Comparison of ENCODE assay signal across 11 mouse cellular contexts in genomic region chr2:60076800-60077199, GRCm38 (mm10).
DNase-seq lines count a peak whose midpoint lies in the region; ATAC-seq lines count a peak whose summit lies in the region.
"Had no signal": no experiment of that assay in that cellular context is flagged by ENCODE, and none has a peak within 500 bp of the region (broad histone marks: within the 10 kb centered on the region; RNA-seq: fewer than 3 reads in every experiment).

No protein-coding gene starts in this region.

- peak overlapping the region; percentile 9; the same call in 1 of the 2 replicates for H3K27ac ChIP-seq in heart, embryonic 12.5 days (ENCODE audit: poor library complexity, severe bottlenecking)
- H3K27ac ChIP-seq in macrophage = peak overlapping the region; percentile 75
- no peak overlapping the region for H3K27ac ChIP-seq in limb, embryonic 10.5 days

- no peak overlapping the region for H3K4me2 ChIP-seq in heart, embryonic 12.5 days
- H3K4me2 ChIP-seq: limb, embryonic 12.5 days; neural tube, embryonic 15.5 days had no signal

- intact Hi-C loops in heart, postnatal 36 days (cut with DNase I) = loop anchor here (10.0 kb wide), 1 partner anchor 552 kb away; no protein-coding TSS in a partner anchor

- 63% methylated on average over 7 of the region's 7 CpGs for WGBS in heart, embryonic 12.5 days
- 1% methylated on average over 7 of the region's 7 CpGs for WGBS in macrophage (ENCODE audit: missing documents)
- 84% methylated on average over 7 of the region's 7 CpGs for WGBS in limb, embryonic 10.5 days

- no peaks in the 10 kb centered on the region for H3K27me3 ChIP-seq in heart, embryonic 12.5 days (replicated peaks)
- H3K27me3 ChIP-seq in limb, embryonic 10.5 days (ENCODE audit: low read depth, poor library complexity, severe bottlenecking) = no peaks in the 10 kb centered on the region
- H3K27me3 ChIP-seq: limb, embryonic 12.5 days; neural tube, embryonic 15.5 days had no signal

- DNase-seq in heart, postnatal 36 days = no peak
- peak; percentile 74 for DNase-seq in 3T3-L1 (ENCODE audit: low read depth, low spot score)
- DNase-seq in adipocyte (ENCODE audit: low spot score) = peak; percentile 81
- no peak for DNase-seq in urinary bladder, adult 18-20 months (ENCODE audit: low spot score in 2 of 2)
- no peak for DNase-seq in frontal cortex, postnatal 14 days (ENCODE audit: low spot score in 2 of 2)
- no peak for DNase-seq in limb, embryonic 10.5 days (ENCODE audit: low spot score)
- DNase-seq: kidney, postnatal 10 days had no signal

- H3K9ac ChIP-seq in heart, embryonic 12.5 days = no peak overlapping the region
- H3K9ac ChIP-seq: limb, embryonic 12.5 days; neural tube, embryonic 15.5 days had no signal

- H3K79me2 ChIP-seq in macrophage (ENCODE audit: inconsistent target) = peaks cover 78% of the 10 kb centered on the region

- H3K9me3 ChIP-seq in heart, embryonic 12.5 days (replicated peaks) = no peaks in the 10 kb centered on the region
- H3K9me3 ChIP-seq in limb, embryonic 10.5 days (replicated peaks) = no peaks in the 10 kb centered on the region
- H3K9me3 ChIP-seq: limb, embryonic 12.5 days; neural tube, embryonic 15.5 days had no signal

- H3K36me3 ChIP-seq in heart, embryonic 12.5 days = peaks cover 6% of the 10 kb centered on the region
- H3K36me3 ChIP-seq in macrophage (ENCODE audit: inconsistent target) = no peaks in the 10 kb centered on the region
- H3K36me3 ChIP-seq in limb, embryonic 10.5 days = peaks cover 22% of the 10 kb centered on the region
- H3K36me3 ChIP-seq: neural tube, embryonic 15.5 days had no signal

- ATAC-seq in heart, embryonic 12.5 days (ENCODE audit: insufficient number of reproducible peaks, low FRiP score) = no peak

- no peak overlapping the region for H3K4me3 ChIP-seq in heart, embryonic 12.5 days
- H3K4me3 ChIP-seq in macrophage (ENCODE audit: inconsistent target) = no peak overlapping the region; the same call in 1 of the 2 replicates
- no peak overlapping the region for H3K4me3 ChIP-seq in limb, embryonic 10.5 days
- H3K4me3 ChIP-seq: limb, embryonic 12.5 days; neural tube, embryonic 15.5 days had no signal

- peaks cover 17% of the 10 kb centered on the region for H3K4me1 ChIP-seq in heart, embryonic 12.5 days (replicated peaks)
- peaks cover 33% of the 10 kb centered on the region for H3K4me1 ChIP-seq in limb, embryonic 10.5 days

Comparison
In these comparisons a context has a peak if more than half of its experiments do, and no peak if none do; other contexts are left out.
1. DNase-seq: peak in 3T3-L1 (single experiment) and adipocyte (single experiment); none in heart, postnatal 36 days (0 of 2), urinary bladder, adult 18-20 months (0 of 2), frontal cortex, postnatal 14 days (0 of 2) and limb, embryonic 10.5 days (single experiment).